Mouse (Mus musculus) T-helper 17 cell (primary cell): ENCODE results near the gene Efhc2.

Experiments
- in situ Hi-C, 2 experiments: fragments of 300-600 bp; cut with MboI, MseI; formaldehyde crosslinking; loops; 1 replicate in 1 of 2; 2 replicates in 1 of 2; pipeline ENCODE4 v1.15.1; 2025; ENCODE audit warnings: high pct_unique_total_duplicates in 2 of 2

Gene Efhc2

GRCm38 (mm10) chrX:17319126-17319583 is at the start of gene Efhc2:
Efhc2 (minus strand) TSS chrX:17319368.
- in situ Hi-C loops: no loop called here

- in situ Hi-C loops: loop anchor here in 1 of 2 experiments (10.0 kb wide), 1 partner anchor 1020 kb away; no protein-coding TSS in a partner anchor
Observed at GRCm38 (mm10) chrX:17365114-17365513, 45.9 kb upstream of the Efhc2 start.

DNA sequence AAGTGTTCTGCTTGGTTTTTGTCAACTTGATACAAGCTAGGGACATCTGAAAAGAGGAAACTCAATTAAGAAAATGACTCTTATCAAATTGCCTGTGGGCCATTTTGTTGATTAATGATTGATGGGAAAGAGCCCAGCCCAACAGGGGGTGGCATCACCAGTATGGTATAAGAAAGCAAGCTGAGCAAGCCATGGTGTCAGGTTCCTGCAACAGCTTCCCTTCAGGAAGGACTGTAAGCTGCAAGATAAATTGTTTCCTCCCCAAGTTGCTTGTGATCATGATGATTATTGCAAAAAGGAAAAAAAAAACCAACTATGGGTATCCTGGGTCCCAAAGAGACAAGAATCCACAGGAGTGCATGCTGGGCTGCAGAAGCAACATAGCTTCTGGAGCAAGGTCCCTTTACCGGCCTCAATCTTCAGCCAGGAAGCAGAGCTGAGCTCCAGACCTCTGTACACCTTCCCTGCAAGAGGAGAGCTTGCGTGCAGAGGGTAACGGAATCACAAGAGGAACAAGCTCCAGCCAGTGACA is 18.8 kb downstream of the Efhc2 start:
- in situ Hi-C loops: no loop called here

- in situ Hi-C loops: no loop called here
Observed at GRCm38 (mm10) chrX:17283899-17284298, 35.3 kb downstream of the Efhc2 start.

GRCm38 (mm10) chrX:17225141-17225540 is 94.0 kb downstream of the Efhc2 start:
- in situ Hi-C loops: no loop called here

GRCm38 (mm10) chrX:17217451-17217850 is 101.7 kb downstream of the Efhc2 start:
- in situ Hi-C loops: no loop called here

DNA sequence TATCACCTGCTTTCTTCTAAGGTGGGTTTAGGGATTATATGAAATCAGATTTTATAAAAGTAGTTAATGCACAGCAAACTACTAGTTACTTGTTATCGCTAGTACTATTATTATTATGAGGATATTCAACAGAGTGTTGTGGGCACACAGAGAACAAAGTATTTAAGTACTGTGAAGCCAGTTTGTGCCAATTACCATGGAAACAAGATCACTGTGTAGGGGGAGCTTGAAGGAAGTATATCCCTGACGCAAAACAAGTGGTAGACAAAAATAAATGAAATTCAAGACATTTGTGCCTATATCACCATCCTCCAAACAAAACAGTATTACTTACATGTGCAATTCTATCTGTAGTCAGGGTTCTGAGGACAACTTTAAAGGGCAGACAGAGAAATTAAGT is 105.7 kb downstream of the Efhc2 start:
- in situ Hi-C loops: no loop called here

- in situ Hi-C loops: no loop called here
Observed at GRCm38 (mm10) chrX:17175748-17176147, 143.4 kb downstream of the Efhc2 start.

DNA sequence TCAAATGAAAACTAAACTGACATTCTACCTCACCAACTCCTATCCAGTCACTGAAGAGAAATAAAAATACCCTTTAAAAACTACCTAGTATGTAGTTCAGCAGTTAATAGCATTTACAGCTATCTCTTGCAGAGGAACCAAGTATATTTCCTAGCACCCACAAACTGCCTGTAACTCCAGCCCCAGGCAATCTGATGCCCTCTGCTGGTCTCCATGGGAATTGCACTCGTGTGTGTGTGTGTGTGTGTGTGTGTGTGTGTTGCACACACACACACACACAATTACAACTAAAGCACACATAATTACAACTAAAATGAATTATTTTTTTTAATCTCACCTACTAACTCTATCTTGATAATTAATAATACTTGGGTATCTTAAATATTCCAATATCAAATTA is 153.5 kb downstream of the Efhc2 start:
- in situ Hi-C loops: no loop called here
